Mouse (Mus musculus): ENCODE measurements at regions not wholly inside any gene's neighbourhood (a gene's known extent, or its start where the extent isn't known, plus 50 kb on each side); places are given as distances from the start of the nearest gene placed in this dataset.

DNA sequence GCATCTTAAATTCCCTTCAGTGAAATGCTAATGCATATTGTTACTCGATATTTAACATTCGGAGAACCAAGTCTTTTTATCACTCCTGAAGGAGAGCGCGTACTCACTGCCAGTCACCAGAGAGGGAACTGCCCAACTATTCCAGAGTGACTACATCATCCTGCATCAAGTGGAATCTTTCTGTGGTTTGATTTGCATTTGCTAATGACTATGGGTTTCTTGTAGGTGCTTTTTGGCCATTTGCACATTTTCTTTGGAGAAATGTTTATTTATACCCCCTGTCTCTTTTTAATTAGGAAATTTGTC lies 249.3 kb upstream of the Rnaseh2b start:
- WGBS = 64% methylated on average over 4 of the region's 4 CpGs

DNA sequence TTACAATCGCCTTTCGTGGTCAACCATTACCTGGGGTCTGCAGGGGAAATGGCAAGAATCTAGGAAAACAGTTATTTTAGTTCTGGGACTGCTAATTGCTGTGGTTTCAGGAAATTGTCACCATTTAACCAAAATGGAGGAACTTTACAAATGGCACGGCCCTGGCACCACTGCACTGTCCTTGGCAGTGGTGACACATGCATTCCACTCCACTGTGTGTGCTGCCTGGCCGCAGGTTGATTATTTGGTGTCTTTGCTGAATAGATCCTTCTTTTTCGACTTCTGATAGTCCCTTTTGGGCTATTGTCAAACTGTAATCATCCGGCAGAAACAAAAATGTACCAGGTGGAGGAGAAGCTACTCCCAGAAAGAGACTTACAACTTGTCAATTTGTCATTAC lies 241.4 kb upstream of the Rnaseh2b start:
- Histone ChIP-seq H3K9me3 (replicated peaks; ENCODE audit: control insufficient read depth, low read length, poor library complexity, severe bottlenecking) (peaks cover 7% of the 10 kb centered on the region; the same call in 1 of the 2 replicates), H3K4me2 (ENCODE audit: low read length) (no peak overlapping the region), H3K27me3 (ENCODE audit: control insufficient read depth, insufficient read depth, low read depth, low read length) (no peaks in the 10 kb centered on the region), H3K4me3 (ENCODE audit: low read depth, low read length) (no peak overlapping the region), H3K4me1 (ENCODE audit: control insufficient read depth, insufficient read depth, low read length) (peaks cover 2% of the 10 kb centered on the region; the same call in 1 of the 2 replicates), H3K27ac (ENCODE audit: low read length) (no peak overlapping the region), H3K36me3 (ENCODE audit: control insufficient read depth, insufficient read depth, low read length) (no peaks in the 10 kb centered on the region), H3K9ac (ENCODE audit: low read depth, low read length) (no peak overlapping the region)
- no peak for ATAC-seq
- 94% methylated on average over 6 of the region's 6 CpGs for WGBS

More for the DNA sequence above, 249.3 kb upstream of the Rnaseh2b start:
- H3K27me3 ChIP-seq (ENCODE audit: control insufficient read depth, insufficient read depth, low read depth, low read length) = no peaks in the 10 kb centered on the region
- H3K4me3 ChIP-seq (ENCODE audit: low read depth, low read length) = no peak overlapping the region
- H3K9ac ChIP-seq (ENCODE audit: low read depth, low read length) = no peak overlapping the region
- no peak for ATAC-seq
- peaks cover 3% of the 10 kb centered on the region for H3K9me3 ChIP-seq (replicated peaks; ENCODE audit: control insufficient read depth, low read length, poor library complexity, severe bottlenecking)
- H3K4me1 ChIP-seq (ENCODE audit: control insufficient read depth, insufficient read depth, low read length) = no peaks in the 10 kb centered on the region
- H3K27ac ChIP-seq (ENCODE audit: low read length) = no peak overlapping the region
- H3K4me2 ChIP-seq (ENCODE audit: low read length) = no peak overlapping the region
- H3K36me3 ChIP-seq (ENCODE audit: control insufficient read depth, insufficient read depth, low read length) = no peaks in the 10 kb centered on the region

GRCm38 (mm10) chr14:62051923-62052322 lies 240.5 kb upstream of the Rnaseh2b start:
- H3K9me3 ChIP-seq (replicated peaks; ENCODE audit: control insufficient read depth, low read length, poor library complexity, severe bottlenecking) = peaks cover 7% of the 10 kb centered on the region; the same call in 1 of the 2 replicates
- no peak overlapping the region for H3K27ac ChIP-seq (ENCODE audit: low read length)
- no peak overlapping the region for H3K4me2 ChIP-seq (ENCODE audit: low read length)
- H3K27me3 ChIP-seq (ENCODE audit: control insufficient read depth, insufficient read depth, low read depth, low read length) = no peaks in the 10 kb centered on the region
- 49% methylated on average over 1 of the region's 1 CpGs for WGBS
- H3K4me1 ChIP-seq (ENCODE audit: control insufficient read depth, insufficient read depth, low read length) = peaks cover 2% of the 10 kb centered on the region; the same call in 1 of the 2 replicates
- H3K4me3 ChIP-seq (ENCODE audit: low read depth, low read length) = no peak overlapping the region
- no peaks in the 10 kb centered on the region for H3K36me3 ChIP-seq (ENCODE audit: control insufficient read depth, insufficient read depth, low read length)
- no peak for ATAC-seq
- no peak overlapping the region for H3K9ac ChIP-seq (ENCODE audit: low read depth, low read length)

DNA sequence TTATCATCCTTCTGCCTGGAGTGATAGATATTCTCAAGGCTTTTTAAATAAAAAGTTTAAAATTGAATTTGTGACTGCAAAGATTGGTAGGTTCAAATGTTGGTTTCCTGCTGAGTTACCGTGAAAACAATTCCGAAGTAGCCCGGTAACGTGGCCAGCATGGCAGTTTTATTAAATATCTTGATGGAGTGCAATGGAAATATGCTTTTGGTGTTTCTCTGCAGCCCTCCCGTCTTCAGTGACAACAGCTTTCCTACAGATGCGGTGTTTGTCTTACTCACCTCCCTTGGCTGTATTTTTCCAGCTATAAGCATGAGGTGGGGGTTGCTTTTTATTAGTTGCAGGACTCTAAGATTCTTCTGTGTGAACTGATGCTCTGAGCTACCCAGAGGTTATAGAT lies 239.4 kb upstream of the Rnaseh2b start:
- H3K36me3 ChIP-seq (ENCODE audit: control insufficient read depth, insufficient read depth, low read length) = no peaks in the 10 kb centered on the region
- H3K4me2 ChIP-seq (ENCODE audit: low read length) = no peak overlapping the region
- WGBS = 80% methylated on average over 6 of the region's 6 CpGs
- no peaks in the 10 kb centered on the region for H3K27me3 ChIP-seq (ENCODE audit: control insufficient read depth, insufficient read depth, low read depth, low read length)
- ATAC-seq = no peak
- H3K4me1 ChIP-seq (ENCODE audit: control insufficient read depth, insufficient read depth, low read length) = peaks cover 2% of the 10 kb centered on the region; the same call in 1 of the 2 replicates
- no peak overlapping the region for H3K4me3 ChIP-seq (ENCODE audit: low read depth, low read length)
- no peak overlapping the region for H3K27ac ChIP-seq (ENCODE audit: low read length)
- peaks cover 7% of the 10 kb centered on the region; the same call in 1 of the 2 replicates for H3K9me3 ChIP-seq (replicated peaks; ENCODE audit: control insufficient read depth, low read length, poor library complexity, severe bottlenecking)
- H3K9ac ChIP-seq (ENCODE audit: low read depth, low read length) = no peak overlapping the region

GRCm38 (mm10) chr14:62057096-62057495 lies 235.3 kb upstream of the Rnaseh2b start:
- 91% methylated on average over 4 of the region's 4 CpGs for WGBS
- no peak overlapping the region for H3K9ac ChIP-seq (ENCODE audit: low read depth, low read length)
- no peak overlapping the region for H3K27ac ChIP-seq (ENCODE audit: low read length)
- H3K4me3 ChIP-seq (ENCODE audit: low read depth, low read length) = no peak overlapping the region
- peaks cover 7% of the 10 kb centered on the region; the same call in 1 of the 2 replicates for H3K9me3 ChIP-seq (replicated peaks; ENCODE audit: control insufficient read depth, low read length, poor library complexity, severe bottlenecking)
- ATAC-seq = no peak
- peaks cover 2% of the 10 kb centered on the region; the same call in 1 of the 2 replicates for H3K4me1 ChIP-seq (ENCODE audit: control insufficient read depth, insufficient read depth, low read length)
- H3K36me3 ChIP-seq (ENCODE audit: control insufficient read depth, insufficient read depth, low read length) = no peaks in the 10 kb centered on the region
- no peaks in the 10 kb centered on the region for H3K27me3 ChIP-seq (ENCODE audit: control insufficient read depth, insufficient read depth, low read depth, low read length)
- no peak overlapping the region for H3K4me2 ChIP-seq (ENCODE audit: low read length)

DNA sequence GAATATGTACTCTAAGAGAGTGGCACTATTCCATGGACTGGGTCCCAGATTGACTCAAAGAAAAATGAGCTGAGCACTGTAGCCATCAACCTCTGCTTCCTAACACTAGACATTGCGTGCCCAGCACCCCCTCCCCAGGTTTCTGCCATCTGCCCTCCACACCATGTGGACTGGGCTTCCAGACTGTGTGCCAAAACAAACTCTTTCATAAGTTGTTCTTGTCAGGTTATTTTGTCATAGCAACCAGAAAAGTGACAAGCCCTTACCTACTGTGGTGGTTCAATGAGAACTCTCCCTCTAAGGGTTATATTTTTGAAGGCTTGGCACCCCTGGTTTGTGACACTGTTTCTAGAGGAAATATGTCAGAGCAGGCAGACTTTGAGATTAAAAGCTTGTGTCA lies 234.3 kb upstream of the Rnaseh2b start:
- Histone ChIP-seq H3K4me1 (ENCODE audit: control insufficient read depth, insufficient read depth, low read length) (peaks cover under 1% of the 10 kb centered on the region; the same call in 1 of the 2 replicates), H3K4me2 (ENCODE audit: low read length) (no peak overlapping the region), H3K4me3 (ENCODE audit: low read depth, low read length) (no peak overlapping the region), H3K27ac (ENCODE audit: low read length) (no peak overlapping the region), H3K9me3 (replicated peaks; ENCODE audit: control insufficient read depth, low read length, poor library complexity, severe bottlenecking) (peaks cover 7% of the 10 kb centered on the region; the same call in 1 of the 2 replicates), H3K9ac (ENCODE audit: low read depth, low read length) (no peak overlapping the region), H3K36me3 (ENCODE audit: control insufficient read depth, insufficient read depth, low read length) (no peaks in the 10 kb centered on the region), H3K27me3 (ENCODE audit: control insufficient read depth, insufficient read depth, low read depth, low read length) (no peaks in the 10 kb centered on the region)
- no peak for ATAC-seq
- WGBS = 91% methylated on average over 1 of the region's 1 CpGs

- Histone ChIP-seq H3K27ac (ENCODE audit: low read length) (no peak overlapping the region), H3K27me3 (ENCODE audit: control insufficient read depth, insufficient read depth, low read depth, low read length) (no peaks in the 10 kb centered on the region)
Measured at GRCm38 (mm10) chr14:62071140-62071539, 221.2 kb upstream of the Rnaseh2b start.

DNA sequence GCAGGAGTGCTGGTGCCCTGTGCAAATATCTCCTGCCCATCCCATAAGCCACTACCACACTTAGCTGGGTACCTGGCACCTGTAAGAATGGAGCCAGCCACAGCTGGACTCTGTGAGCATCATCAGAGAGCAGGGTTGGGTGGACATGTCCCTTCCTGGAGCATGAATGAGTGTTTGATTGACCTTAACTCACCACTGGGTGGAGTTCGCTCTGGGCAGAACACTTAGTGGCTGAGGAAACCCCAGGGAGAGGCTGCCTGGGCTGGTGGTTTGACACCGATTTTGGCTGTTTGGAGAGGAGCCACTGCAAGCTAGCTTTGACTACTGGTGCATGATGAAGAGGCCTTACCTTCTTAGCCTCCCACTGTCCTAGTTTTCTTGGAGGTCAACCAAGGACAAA lies 208.3 kb upstream of the Rnaseh2b start:
- Histone ChIP-seq H3K4me1 (ENCODE audit: control insufficient read depth, insufficient read depth, low read length) (no peaks in the 10 kb centered on the region), H3K27me3 (ENCODE audit: control insufficient read depth, insufficient read depth, low read depth, low read length) (no peaks in the 10 kb centered on the region), H3K9ac (ENCODE audit: low read depth, low read length) (no peak overlapping the region), H3K4me3 (ENCODE audit: low read depth, low read length) (no peak overlapping the region), H3K9me3 (replicated peaks; ENCODE audit: control insufficient read depth, low read length, poor library complexity, severe bottlenecking) (no peaks in the 10 kb centered on the region), H3K36me3 (ENCODE audit: control insufficient read depth, insufficient read depth, low read length) (no peaks in the 10 kb centered on the region), H3K27ac (ENCODE audit: low read length) (no peak overlapping the region), H3K4me2 (ENCODE audit: low read length) (no peak overlapping the region)
- WGBS = 64% methylated on average over 2 of the region's 2 CpGs
- no peak for ATAC-seq

More at GRCm38 (mm10) chr14:62071140-62071539, 221.2 kb upstream of the Rnaseh2b start:
- ATAC-seq = no peak
- Histone ChIP-seq H3K4me3 (ENCODE audit: low read depth, low read length) (no peak overlapping the region), H3K4me1 (ENCODE audit: control insufficient read depth, insufficient read depth, low read length) (no peaks in the 10 kb centered on the region), H3K9me3 (replicated peaks; ENCODE audit: control insufficient read depth, low read length, poor library complexity, severe bottlenecking) (no peaks in the 10 kb centered on the region), H3K9ac (ENCODE audit: low read depth, low read length) (no peak overlapping the region), H3K4me2 (ENCODE audit: low read length) (no peak overlapping the region), H3K36me3 (ENCODE audit: control insufficient read depth, insufficient read depth, low read length) (no peaks in the 10 kb centered on the region)
- WGBS = 92% methylated on average over 6 of the region's 6 CpGs

DNA sequence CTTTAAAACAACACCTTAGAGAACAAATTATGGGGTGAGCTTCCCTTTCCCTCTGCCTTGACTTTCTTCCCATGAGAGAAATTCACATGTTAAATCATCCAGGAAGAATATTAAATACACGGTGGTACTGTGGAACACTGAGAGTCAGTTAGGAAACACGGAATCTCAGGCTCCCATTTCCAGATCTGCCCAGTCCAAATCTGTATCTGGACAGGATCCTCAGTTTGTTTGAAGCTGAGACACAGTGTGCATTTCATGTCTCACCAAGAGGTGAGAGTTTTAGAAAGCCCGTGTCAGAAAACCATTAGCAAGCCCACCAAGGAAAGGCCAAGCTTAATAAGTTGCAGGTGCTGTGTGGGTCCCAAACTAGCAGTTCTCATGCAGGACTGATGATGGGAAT lies 204.2 kb upstream of the Rnaseh2b start:
- Histone ChIP-seq H3K36me3 (ENCODE audit: control insufficient read depth, insufficient read depth, low read length) (no peaks in the 10 kb centered on the region), H3K4me2 (ENCODE audit: low read length) (no peak overlapping the region), H3K27ac (ENCODE audit: low read length) (no peak overlapping the region), H3K4me3 (ENCODE audit: low read depth, low read length) (no peak overlapping the region), H3K9ac (ENCODE audit: low read depth, low read length) (no peak overlapping the region), H3K9me3 (replicated peaks; ENCODE audit: control insufficient read depth, low read length, poor library complexity, severe bottlenecking) (no peaks in the 10 kb centered on the region), H3K27me3 (ENCODE audit: control insufficient read depth, insufficient read depth, low read depth, low read length) (no peaks in the 10 kb centered on the region), H3K4me1 (ENCODE audit: control insufficient read depth, insufficient read depth, low read length) (no peaks in the 10 kb centered on the region)
- 95% methylated on average over 3 of the region's 3 CpGs for WGBS
- ATAC-seq = no peak
